Mouse (Mus musculus) kidney, embryonic 14.5 days (tissue): Measurements from ENCODE around the gene Dcpp3. TPM values are rescaled to one million over a fixed set of nuclear protein-coding genes. Genes with fewer than 3 reads are reported as not detected.
"Not testable (repeated sequence)": the region's sequence is repeated elsewhere in the genome, so short reads cannot be mapped to it uniquely, and the experiment has no call there.

Experiments
- ATAC-seq: fragments of 200-750 bp; cut with Nextera tagmentation; 2 replicates; pipeline ENCODE4 v1.8.0; 2017; ENCODE audit warnings: moderate number of reproducible peaks, mild to moderate bottlenecking, moderate TSS enrichment, moderate library complexity; ENCODE audit not compliant: low FRiP score, low TSS enrichment
- H3K27ac ChIP-seq: fragments of 300-500 bp; sonication (generic); 2 replicates; pipeline ENCODE4 v1.5.1; 2014; ENCODE audit warnings: low read depth, mild to moderate bottlenecking, low read length, moderate library complexity, mixed read lengths
- H3K27me3 ChIP-seq: fragments of 300-500 bp; sonication (generic); 2 replicates; pipeline ENCODE4 v1.6.1; 2014; ENCODE audit warnings: mild to moderate bottlenecking, low read length; ENCODE audit not compliant: control insufficient read depth, insufficient read depth
- H3K36me3 ChIP-seq: fragments of 300-500 bp; sonication (generic); 2 replicates; pipeline ENCODE4 v1.6.1; 2014; ENCODE audit warnings: low read length, mixed read lengths; ENCODE audit not compliant: control insufficient read depth, insufficient read depth
- H3K4me1 ChIP-seq: fragments of 300-500 bp; sonication (generic); 2 replicates; pipeline ENCODE4 v1.6.1; 2014; ENCODE audit warnings: low read length, mixed read lengths; ENCODE audit not compliant: control insufficient read depth, insufficient read depth
- H3K4me2 ChIP-seq: fragments of 300-500 bp; sonication (generic); replicated peaks from 2 replicates; pipeline ENCODE4 v1.6.1; 2014; ENCODE audit warnings: low read depth, mild to moderate bottlenecking, low read length
- H3K4me3 ChIP-seq: fragments of 300-500 bp; sonication (generic); 2 replicates; pipeline ENCODE4 v1.5.1; 2014; ENCODE audit warnings: mild to moderate bottlenecking, low read length
- H3K9ac ChIP-seq: fragments of 300-500 bp; sonication (generic); 2 replicates; pipeline ENCODE4 v1.6.1; 2014; ENCODE audit warnings: low read depth, mild to moderate bottlenecking, low read length, moderate library complexity
- H3K9me3 ChIP-seq: fragments of 300-500 bp; sonication (generic); 2 replicates; pipeline ENCODE4 v1.6.1; 2016; ENCODE audit warnings: low read length; ENCODE audit not compliant: control insufficient read depth
- WGBS: fragments of 180-500 bp; shearing (Covaris S2); extraction: QIAGEN DNeasy Blood & Tissue Kit; methylation state at CpG from one replicate; pipeline ENCODE4 v1.1.7; 2014; 5-methylcytosine and 5-hydroxymethylcytosine counted together
- polyA plus RNA-seq: library from polyadenylated mRNA; unstranded; fragments of >200 nt; fragmentation: Nextera tagmentation; extraction: Ambion mirVana; gene quantifications from 2 replicates; pipeline ENCODE4 v1.2.1, GENCODE M21; 2014

Dcpp3 gene
- polyA plus RNA-seq, 1 experiment from 2014 or later: not detected

DNA sequence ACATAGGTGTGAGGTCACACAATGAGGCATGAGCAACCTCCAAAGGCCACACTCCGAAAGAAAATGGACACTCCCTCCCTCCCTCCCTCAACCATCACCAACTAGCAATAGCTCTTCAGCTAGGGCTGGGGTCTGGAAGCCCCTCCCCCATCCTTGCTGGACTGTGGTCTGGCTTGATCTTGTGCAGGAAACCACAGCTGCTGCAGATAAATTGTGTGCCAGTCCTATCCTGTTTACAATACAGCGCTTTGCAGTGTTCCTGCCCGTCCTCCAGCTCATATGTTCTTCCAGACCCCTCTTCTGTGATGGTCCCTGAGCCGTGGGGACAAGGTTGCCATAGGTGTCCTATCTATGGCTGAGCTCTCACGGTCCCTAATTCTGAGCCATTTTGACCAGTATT lies 13.9 kb downstream of the Dcpp3 start:
- Histone ChIP-seq H3K4me2 (no peak overlapping the region), H3K4me3 (no peak overlapping the region), H3K36me3 (no peaks in the 10 kb centered on the region), H3K9ac (no peak overlapping the region), H3K27me3 (no peaks in the 10 kb centered on the region), H3K9me3 (no peaks in the 10 kb centered on the region), H3K4me1 (no peaks in the 10 kb centered on the region), H3K27ac (no peak overlapping the region)
- 79% methylated on average over 5 of the region's 5 CpGs for WGBS
- no peak for ATAC-seq

DNA sequence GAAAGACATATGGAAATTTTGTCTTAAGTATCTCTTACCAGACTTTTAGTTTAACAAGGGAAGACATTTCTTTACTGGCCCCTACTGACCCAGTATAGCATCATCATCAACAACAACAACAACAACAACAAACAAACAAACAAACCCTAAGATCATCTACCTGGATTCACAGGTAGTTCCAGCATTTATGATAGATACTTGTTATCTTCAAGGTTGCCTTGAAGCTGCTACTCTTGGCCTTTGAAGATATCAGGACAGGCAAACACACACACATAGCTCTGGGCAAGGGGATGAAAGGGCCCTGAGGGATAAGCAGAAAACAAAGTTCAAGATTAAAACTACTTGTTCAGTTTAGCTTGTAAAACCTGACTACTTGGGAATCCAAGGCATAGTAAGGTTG lies 24.1 kb downstream of the Dcpp3 start, which contains the start of gene Sbp:
Gene Sbp (plus strand): TSS at position 301 of the 400 bp plus-strand sequence.
- ATAC-seq: no peak
- Histone ChIP-seq H3K4me2 (no peak within 1 kb of the TSS), H3K9me3 (no peaks in the 10 kb centered on the region), H3K27me3 (no peaks in the 10 kb centered on the region), H3K4me1 (no peaks in the 10 kb centered on the region), H3K27ac (no peak within 1 kb of the TSS), H3K4me3 (no peak within 1 kb of the TSS), H3K36me3 (no peaks in the 10 kb centered on the region), H3K9ac (no peak within 1 kb of the TSS)

- not testable (repeated sequence) for H3K9ac ChIP-seq, H3K27me3 ChIP-seq, ATAC-seq, H3K9me3 ChIP-seq, H3K4me1 ChIP-seq, H3K27ac ChIP-seq, H3K4me3 ChIP-seq, H3K36me3 ChIP-seq, H3K4me2 ChIP-seq
- 81% methylated on average over 4 of the region's 4 CpGs for WGBS
These were observed 30.2 kb downstream of the Dcpp3 start for GRCm38 (mm10) chr17:23947486-23947885.

GRCm38 (mm10) chr17:23949068-23949467 lies 31.8 kb downstream of the Dcpp3 start:
- ATAC-seq: no peak
- H3K4me2 ChIP-seq: no peak overlapping the region
- no peak overlapping the region for H3K27ac ChIP-seq
- no peaks in the 10 kb centered on the region for H3K9me3 ChIP-seq
- WGBS: 71% methylated on average over 2 of the region's 2 CpGs
- H3K9ac ChIP-seq: no peak overlapping the region
- H3K27me3 ChIP-seq: no peaks in the 10 kb centered on the region
- no peaks in the 10 kb centered on the region for H3K36me3 ChIP-seq
- no peaks in the 10 kb centered on the region for H3K4me1 ChIP-seq
- H3K4me3 ChIP-seq: no peak overlapping the region

GRCm38 (mm10) chr17:23950828-23951227 lies 33.6 kb downstream of the Dcpp3 start:
- not testable (repeated sequence) for ATAC-seq, H3K27me3 ChIP-seq, H3K36me3 ChIP-seq, H3K27ac ChIP-seq, H3K4me1 ChIP-seq, H3K9me3 ChIP-seq, H3K4me3 ChIP-seq, H3K9ac ChIP-seq, H3K4me2 ChIP-seq
- WGBS: 86% methylated on average over 4 of the region's 4 CpGs

DNA sequence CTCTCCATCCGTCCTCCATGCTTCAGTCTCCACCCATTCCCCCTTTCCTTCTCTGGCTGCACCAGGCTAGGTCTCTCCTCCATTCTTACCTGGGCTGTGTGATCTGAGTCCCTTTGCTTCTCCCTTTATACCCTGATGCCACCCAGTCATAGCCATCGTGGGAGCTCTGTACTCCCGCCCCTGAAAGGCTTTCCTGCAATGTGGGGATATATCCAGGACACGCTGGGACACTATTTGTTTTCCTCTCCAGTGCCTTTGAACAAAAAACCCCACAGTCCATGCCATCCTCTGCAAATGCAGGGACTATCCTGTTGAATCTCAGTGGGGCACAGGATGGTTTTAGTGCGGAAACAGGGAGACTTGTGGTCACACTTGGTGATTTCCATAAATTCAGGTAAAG lies 37.9 kb downstream of the Dcpp3 start, which contains the start of gene Sbpl:
Gene Sbpl (minus strand): TSS at position 101 of the 400 bp plus-strand sequence.
- WGBS: 80% methylated on average over 5 of the region's 5 CpGs

DNA sequence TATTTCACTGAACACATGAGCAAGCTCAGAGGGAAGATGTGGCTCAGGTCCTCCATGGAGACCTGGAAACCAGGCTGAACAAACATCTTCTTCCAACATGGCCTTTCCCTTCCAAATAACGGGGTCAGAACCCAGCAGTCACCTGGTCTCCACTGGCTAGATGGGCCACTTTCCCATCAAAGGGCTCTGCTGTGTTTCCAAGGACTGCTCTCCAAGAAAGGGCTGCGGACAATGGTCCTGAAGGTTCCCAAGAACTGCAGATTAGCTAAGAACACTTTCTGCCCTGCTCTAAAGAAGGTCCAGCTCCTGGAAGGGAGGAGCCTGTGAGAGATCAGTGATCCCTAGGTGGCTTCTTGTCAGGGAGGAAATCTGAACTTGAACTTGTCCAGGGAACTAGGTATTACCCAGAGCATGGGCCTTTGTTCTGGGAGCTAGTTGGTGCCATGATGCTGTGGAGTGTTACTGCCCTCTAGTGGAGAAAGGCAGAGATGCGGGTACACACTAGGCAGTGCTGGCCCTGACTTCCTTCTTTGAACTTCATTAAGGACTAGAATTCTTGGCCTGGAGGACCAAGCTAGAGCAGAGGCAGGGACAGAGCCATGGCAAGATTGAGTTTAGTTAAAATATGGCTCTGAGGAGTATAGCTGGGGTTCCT lies 43.0 kb downstream of the Dcpp3 start:
- peak; percentile 94 for ATAC-seq
- no peak overlapping the region for H3K4me2 ChIP-seq
- no peaks in the 10 kb centered on the region for H3K36me3 ChIP-seq
- H3K4me3 ChIP-seq: no peak overlapping the region
- H3K4me1 ChIP-seq: no peaks in the 10 kb centered on the region
- H3K9me3 ChIP-seq: no peaks in the 10 kb centered on the region
- H3K27me3 ChIP-seq: no peaks in the 10 kb centered on the region
- no peak overlapping the region for H3K27ac ChIP-seq
- no peak overlapping the region for H3K9ac ChIP-seq
- 40% methylated on average over 3 of the region's 3 CpGs for WGBS

More for the DNA sequence above, 37.9 kb downstream of the Dcpp3 start, which contains the start of gene Sbpl:
- Histone ChIP-seq H3K27me3 (no peaks in the 10 kb centered on the region), H3K4me1 (no peaks in the 10 kb centered on the region), H3K4me3 (no peak within 1 kb of the TSS), H3K9ac (no peak within 1 kb of the TSS), H3K9me3 (no peaks in the 10 kb centered on the region), H3K4me2 (no peak within 1 kb of the TSS), H3K36me3 (no peaks in the 10 kb centered on the region), H3K27ac (no peak within 1 kb of the TSS)
- ATAC-seq: no peak

GRCm38 (mm10) chr17:23961573-23962122 lies 44.4 kb downstream of the Dcpp3 start:
- Histone ChIP-seq H3K4me1 (no peaks in the 10 kb centered on the region), H3K36me3 (no peaks in the 10 kb centered on the region), H3K9ac (no peak overlapping the region), H3K9me3 (no peaks in the 10 kb centered on the region), H3K4me3 (no peak overlapping the region), H3K27me3 (no peaks in the 10 kb centered on the region), H3K27ac (no peak overlapping the region), H3K4me2 (no peak overlapping the region)
- no peak for ATAC-seq
- 67% methylated on average over 4 of the region's 4 CpGs for WGBS

DNA sequence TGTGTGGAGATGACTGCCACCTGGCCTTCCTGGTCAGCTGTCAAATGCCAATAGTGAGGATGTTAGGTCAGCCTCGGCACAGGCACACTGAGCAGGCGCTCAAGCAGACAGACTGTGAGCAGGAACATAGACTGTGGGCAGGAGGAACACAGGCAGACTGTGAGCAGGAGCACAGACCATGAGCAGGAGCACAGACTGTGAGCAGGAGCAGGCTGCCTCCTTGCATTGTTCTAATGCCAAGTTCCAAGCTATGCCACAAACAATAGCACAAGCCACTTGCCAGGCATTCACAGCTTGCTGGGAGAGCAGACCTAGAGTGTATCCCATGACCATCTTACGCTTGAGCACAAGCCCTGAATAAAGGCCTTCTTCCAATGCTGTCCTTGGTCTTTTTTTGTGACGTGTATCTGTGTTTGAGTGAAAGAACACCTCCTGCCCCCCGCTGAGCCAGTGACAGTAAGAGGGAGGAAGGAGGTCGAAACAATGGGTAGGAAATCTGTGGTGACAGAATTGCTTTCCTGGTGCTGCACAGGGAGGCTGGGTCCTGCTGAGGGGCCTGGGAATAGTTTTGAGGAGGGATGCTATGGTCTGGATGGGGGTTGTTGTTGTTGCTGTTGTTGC lies 48.7 kb downstream of the Dcpp3 start:
- Histone ChIP-seq H3K9me3 (no peaks in the 10 kb centered on the region), H3K9ac (no peak overlapping the region), H3K27me3 (no peaks in the 10 kb centered on the region), H3K36me3 (no peaks in the 10 kb centered on the region), H3K4me1 (no peaks in the 10 kb centered on the region), H3K4me3 (no peak overlapping the region), H3K4me2 (no peak overlapping the region), H3K27ac (no peak overlapping the region)
- WGBS: 44% methylated on average over 6 of the region's 6 CpGs
- no peak for ATAC-seq
